8 mouse cellular contexts compared by ENCODE assay signal in the genomic region with DNA sequence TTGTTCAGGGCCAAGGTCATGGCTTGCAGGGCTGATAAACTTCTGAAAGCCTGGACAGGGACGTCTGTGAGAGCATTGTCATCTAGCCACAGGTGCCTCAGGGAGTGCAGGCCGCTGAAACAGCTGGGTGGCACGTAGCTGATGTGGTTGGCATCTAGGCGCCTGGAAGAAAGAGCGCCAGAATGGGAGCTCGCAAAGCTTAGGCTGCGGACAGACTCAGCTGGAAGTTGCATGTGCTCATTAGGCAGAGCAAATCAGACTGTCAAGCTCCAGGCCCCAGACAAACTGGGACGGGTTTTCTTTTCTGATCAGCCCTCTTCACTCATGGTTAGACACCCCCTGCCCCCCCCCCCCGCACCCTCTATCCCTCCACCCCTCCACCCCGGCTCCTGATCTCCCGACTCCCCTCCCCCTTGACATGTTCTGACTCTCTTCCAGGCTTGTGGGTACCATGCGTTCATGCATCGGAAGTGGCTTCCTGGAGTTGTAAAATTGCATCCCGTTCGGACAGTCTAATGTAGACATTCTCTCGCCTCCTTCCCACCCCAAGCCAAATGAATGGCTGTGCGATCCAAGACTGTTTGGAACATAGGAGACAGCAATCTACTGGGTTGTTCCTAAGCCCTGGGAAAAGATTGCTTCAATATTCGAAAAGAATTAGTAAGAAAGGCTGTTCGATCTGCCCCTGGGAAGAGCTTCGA.
DNase-seq lines count a peak whose midpoint lies in the region; ATAC-seq and TF ChIP-seq lines count a peak whose summit lies in the region.

No protein-coding gene starts in this region.

- no peaks in the 10 kb centered on the region for H3K36me3 ChIP-seq in heart, embryonic 10.5 days
- no peaks in the 10 kb centered on the region for H3K36me3 ChIP-seq in heart, embryonic 15.5 days
- no peaks in the 10 kb centered on the region for H3K36me3 ChIP-seq in liver, postnatal 0 days (replicated peaks; ENCODE audit: insufficient read depth, low read length)

- H3K27me3 ChIP-seq in heart, embryonic 10.5 days (ENCODE audit: insufficient read depth, poor library complexity, severe bottlenecking): no peaks in the 10 kb centered on the region
- no peaks in the 10 kb centered on the region for H3K27me3 ChIP-seq in heart, embryonic 15.5 days
- no peaks in the 10 kb centered on the region for H3K27me3 ChIP-seq in liver, postnatal 0 days (ENCODE audit: insufficient read depth, low read length)

- intact Hi-C loops in heart, postnatal 25 days (cut with DNase I): no loop called here

- no peak overlapping the region for H3K9ac ChIP-seq in heart, embryonic 15.5 days
- peak overlapping the region; percentile 18; the same call in 1 of the 2 replicates for H3K9ac ChIP-seq in liver, postnatal 0 days (replicated peaks)

- H3K9me3 ChIP-seq in heart, embryonic 10.5 days: no peaks in the 10 kb centered on the region
- H3K9me3 ChIP-seq in heart, embryonic 15.5 days (replicated peaks): no peaks in the 10 kb centered on the region
- no peaks in the 10 kb centered on the region for H3K9me3 ChIP-seq in liver, postnatal 0 days (ENCODE audit: low read length)

- peak overlapping the region; percentile 40 for H3K4me2 ChIP-seq in heart, embryonic 15.5 days
- H3K4me2 ChIP-seq in liver, postnatal 0 days (ENCODE audit: low read depth, low read length): peak overlapping the region; percentile 52

- TF ChIP-seq CTCF in liver, postnatal 0 days (IDR thresholded peaks at IDR 0.05; ENCODE audit: low read depth): no peak

- 26% methylated on average over 19 of the region's 20 CpGs for WGBS in heart, embryonic 10.5 days
- 21% methylated on average over 19 of the region's 20 CpGs for WGBS in heart, embryonic 15.5 days
- 20% methylated on average over 20 of the region's 20 CpGs for WGBS in liver, postnatal 0 days (ENCODE audit: insufficient replicate concordance)

- H3K27ac ChIP-seq in heart, embryonic 10.5 days: peak overlapping the region; percentile 42; the same call in 1 of the 2 replicates
- no peak overlapping the region for H3K27ac ChIP-seq in brown adipose tissue, adult 24 weeks (replicated peaks; ENCODE audit: low read depth, low read length)
- H3K27ac ChIP-seq in heart, embryonic 15.5 days: no peak overlapping the region
- peak overlapping the region; percentile 31 for H3K27ac ChIP-seq in liver, postnatal 0 days (ENCODE audit: low read depth)

- ATAC-seq in heart, embryonic 15.5 days (replicated peaks; ENCODE audit: insufficient number of reproducible peaks, insufficient read depth, low FRiP score, low read depth): no peak
- ATAC-seq in liver, postnatal 0 days: no peak

- H3K4me1 ChIP-seq in heart, embryonic 10.5 days: peaks cover 8% of the 10 kb centered on the region
- H3K4me1 ChIP-seq in brown adipose tissue, adult 24 weeks (ENCODE audit: control insufficient read depth, insufficient read depth, insufficient read length, low read length): peaks cover 3% of the 10 kb centered on the region; the same call in 1 of the 2 replicates
- H3K4me1 ChIP-seq in heart, embryonic 15.5 days (replicated peaks): peaks cover 8% of the 10 kb centered on the region; the same call in 1 of the 2 replicates
- H3K4me1 ChIP-seq in liver, postnatal 0 days (ENCODE audit: insufficient read depth): no peaks in the 10 kb centered on the region; the same call in none of the 2 replicates

- no peak for TF ChIP-seq EP300 in liver, postnatal 0 days (IDR thresholded peaks at IDR 0.05; ENCODE audit: low read depth)

- peak overlapping the region; percentile 40 for H3K4me3 ChIP-seq in heart, embryonic 10.5 days
- H3K4me3 ChIP-seq in brown adipose tissue, adult 24 weeks (ENCODE audit: insufficient read depth, low read depth, low read length): peak overlapping the region; percentile 11; the same call in 1 of the 2 replicates
- peak overlapping the region; percentile 20; the same call in 1 of the 2 replicates for H3K4me3 ChIP-seq in heart, embryonic 15.5 days
- peak overlapping the region; percentile 17; the same call in 1 of the 2 replicates for H3K4me3 ChIP-seq in liver, postnatal 0 days (ENCODE audit: low read depth, low read length)

- DNase-seq in heart, embryonic 10.5 days (ENCODE audit: low spot score): no peak
- DNase-seq in heart, postnatal 25 days (ENCODE audit: low spot score): no peak
- DNase-seq in liver, postnatal 0 days: no peak
- DNase-seq in thymus, postnatal 14 days: no peak
- no peak for DNase-seq in testis, postnatal 14 days (ENCODE audit: low spot score)
- no peak for DNase-seq in right cerebral cortex, postnatal 14 days

Comparison
In these comparisons a context has a peak if more than half of its experiments do, and no peak if none do; other contexts are left out.
1. H3K27ac ChIP-seq: peak in heart, embryonic 10.5 days (single experiment) and liver, postnatal 0 days (single experiment); none in brown adipose tissue, adult 24 weeks (single experiment) and heart, embryonic 15.5 days (single experiment).
2. Peak in every context shown above with its lines, with median percentiles within 50 percentile points of each other: H3K4me3 ChIP-seq.